Mouse (Mus musculus) thymus, adult 2 months (tissue): ENCODE measurements at regions not wholly inside any gene's neighbourhood (a gene's known extent, or its start where the extent isn't known, plus 50 kb on each side); places are given as distances from the start of the nearest gene placed in this dataset.

Experiments used
- DNase-seq: peaks from one replicate; pipeline ENCODE4 v3.0.0; 2021
- H3K27ac ChIP-seq: fragments of 200-500 bp; 2 replicates; pipeline ENCODE4 v1.5.1; 2012; ENCODE audit warnings: low read length, control low read depth; ENCODE audit not compliant: control insufficient read depth, insufficient read depth
- H3K27me3 ChIP-seq: fragments of 200-500 bp; 2 replicates; pipeline ENCODE4 v1.6.1; 2012; ENCODE audit warnings: mild to moderate bottlenecking, low read length, moderate library complexity, mixed read lengths; ENCODE audit not compliant: control insufficient read depth, insufficient read depth
- H3K36me3 ChIP-seq: fragments of 200-500 bp; 2 replicates; pipeline ENCODE4 v1.6.1; 2012; ENCODE audit warnings: mild to moderate bottlenecking, low read length, moderate library complexity; ENCODE audit not compliant: control insufficient read depth, insufficient read depth
- H3K4me1 ChIP-seq: fragments of 200-500 bp; replicated peaks from 2 replicates; pipeline ENCODE4 v1.6.1; 2012; ENCODE audit warnings: low read length; ENCODE audit not compliant: control insufficient read depth, insufficient read depth
- H3K4me3 ChIP-seq: fragments of 200-500 bp; 2 replicates; pipeline ENCODE4 v1.5.1; 2012; ENCODE audit warnings: mild to moderate bottlenecking, low read length, control low read depth, moderate library complexity; ENCODE audit not compliant: control insufficient read depth, insufficient read depth
- CTCF ChIP-seq: fragments of 200-500 bp; IDR thresholded peaks from 2 replicates; pipeline ENCODE4 v1.5.1; 2012; ENCODE audit warnings: mild to moderate bottlenecking, control low read depth, low read length, moderate library complexity, borderline replicate concordance; ENCODE audit not compliant: control insufficient read depth, poor library complexity, insufficient read depth; ENCODE audit errors: extremely low read depth
- POLR2A ChIP-seq: fragments of 200-500 bp; IDR thresholded peaks from 2 replicates; pipeline ENCODE4 v1.6.1; 2012; ENCODE audit warnings: mild to moderate bottlenecking, low read length, control low read depth, moderate library complexity; ENCODE audit not compliant: control insufficient read depth, poor library complexity, insufficient read depth; ENCODE audit errors: extremely low read depth
- WGBS: fragments of 180-500 bp; shearing (Covaris S2); methylation state at CpG from one replicate; pipeline ENCODE4 v1.1.7; 2018; 5-methylcytosine and 5-hydroxymethylcytosine counted together

DNA sequence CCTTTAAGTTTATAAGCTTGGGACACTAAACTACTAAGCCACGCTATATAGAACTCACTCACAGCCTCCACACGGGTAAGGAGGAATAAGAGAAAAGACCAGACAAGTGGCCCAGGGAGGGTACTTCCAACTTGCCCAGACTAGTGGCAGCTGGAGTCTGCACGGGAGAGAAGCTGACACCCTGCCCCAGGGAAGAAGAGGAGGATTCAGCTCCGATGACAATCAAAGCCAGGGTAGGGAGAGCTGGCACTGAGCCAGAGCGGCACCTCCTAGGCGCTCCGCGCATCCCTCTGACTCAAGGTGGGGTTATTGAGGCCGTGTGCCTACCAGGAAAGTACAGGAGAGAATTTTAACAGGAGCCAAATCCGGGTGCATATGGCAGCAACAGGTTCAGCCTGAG, 185.4 kb downstream of the Gm826 start:
- Histone ChIP-seq H3K4me1 (no peaks in the 10 kb centered on the region), H3K27me3 (no peaks in the 10 kb centered on the region), H3K36me3 (no peaks in the 10 kb centered on the region), H3K4me3 (no peak overlapping the region), H3K27ac (no peak overlapping the region)
- TF ChIP-seq CTCF = no peak
- TF ChIP-seq POLR2A = no peak
- 79% methylated on average over 10 of the region's 10 CpGs for WGBS
- DNase-seq = no peak

DNA sequence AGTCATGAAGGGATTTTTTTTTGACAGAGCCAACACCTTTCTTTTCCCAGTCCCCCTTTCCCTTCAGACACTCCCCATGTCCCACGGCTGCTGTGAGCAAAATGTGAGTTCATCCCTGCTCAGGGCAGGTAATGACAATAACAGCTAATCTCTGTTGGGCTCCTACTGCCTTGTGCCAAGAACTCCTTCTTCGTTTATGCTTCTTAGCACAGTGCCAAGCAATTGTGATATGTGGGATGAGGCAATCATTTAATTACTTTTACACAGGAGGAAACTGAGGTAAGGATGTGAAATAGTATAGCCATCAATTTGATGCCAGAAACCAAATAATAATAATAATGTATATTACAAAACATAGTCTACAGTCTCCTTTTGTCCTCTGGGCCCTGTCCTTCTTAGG, 185.9 kb downstream of the Gm826 start:
- Histone ChIP-seq H3K27me3 (no peaks in the 10 kb centered on the region), H3K4me1 (no peaks in the 10 kb centered on the region), H3K4me3 (no peak overlapping the region), H3K27ac (no peak overlapping the region), H3K36me3 (no peaks in the 10 kb centered on the region)
- WGBS = 88% methylated on average over 2 of the region's 2 CpGs
- TF ChIP-seq CTCF = no peak
- no peak for TF ChIP-seq POLR2A
- DNase-seq = no peak

DNA sequence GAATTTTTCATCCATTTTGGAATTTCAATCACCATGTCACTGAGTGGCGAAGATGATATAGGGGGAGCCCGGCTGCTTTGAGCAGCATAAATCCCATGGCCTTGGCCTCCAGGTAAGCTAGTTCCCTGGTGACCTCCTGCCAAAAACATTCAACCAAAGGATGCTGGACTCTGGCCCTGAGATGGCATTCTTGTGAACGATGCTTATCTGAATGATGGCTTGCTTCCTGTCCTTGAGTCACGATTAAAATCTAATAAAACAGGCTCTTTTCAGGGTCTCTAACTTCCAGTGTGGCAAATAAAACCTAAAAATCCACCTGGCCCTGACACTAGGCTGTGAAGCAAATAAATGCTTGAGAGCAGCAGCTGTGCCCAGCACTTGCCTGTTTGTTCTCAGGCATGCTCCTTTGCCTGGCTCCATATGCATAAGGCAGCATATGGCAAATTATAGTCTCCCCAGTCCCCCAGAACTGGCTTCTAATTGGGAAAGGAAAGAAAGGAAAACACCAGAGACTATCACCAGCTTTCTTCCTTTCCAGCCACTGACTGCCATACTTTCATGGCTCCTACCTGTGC, 193.7 kb downstream of the Gm826 start:
- no peak overlapping the region for H3K27ac ChIP-seq
- H3K36me3 ChIP-seq = no peaks in the 10 kb centered on the region
- TF ChIP-seq CTCF (no peak), POLR2A (no peak)
- no peak for DNase-seq
- H3K27me3 ChIP-seq = no peaks in the 10 kb centered on the region
- H3K4me3 ChIP-seq = no peak overlapping the region
- WGBS = 78% methylated on average over 4 of the region's 4 CpGs
- no peaks in the 10 kb centered on the region for H3K4me1 ChIP-seq

DNA sequence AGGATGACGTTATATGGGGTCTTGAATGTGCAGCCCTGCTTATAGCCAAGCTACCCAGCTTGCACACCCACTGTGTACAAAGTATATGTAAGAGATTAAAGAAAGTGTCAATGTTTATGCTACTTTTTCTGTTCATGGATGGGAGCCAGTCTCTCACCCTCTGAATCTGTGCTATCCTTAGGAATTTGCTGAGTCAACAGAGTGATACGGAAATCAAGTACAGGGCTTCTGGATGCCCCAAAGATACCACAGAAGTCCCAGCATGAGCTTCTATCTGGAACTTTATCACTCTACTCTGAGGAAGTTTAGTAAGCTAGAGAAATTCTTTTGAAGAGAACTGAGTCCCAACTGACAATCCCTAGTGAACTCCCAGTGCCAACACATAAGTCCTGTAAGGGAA, 195.9 kb downstream of the Gm826 start:
- H3K4me3 ChIP-seq = no peak overlapping the region
- no peaks in the 10 kb centered on the region for H3K4me1 ChIP-seq
- WGBS = 92% methylated on average over 2 of the region's 2 CpGs
- H3K36me3 ChIP-seq = no peaks in the 10 kb centered on the region
- H3K27me3 ChIP-seq = no peaks in the 10 kb centered on the region
- DNase-seq = no peak
- no peak overlapping the region for H3K27ac ChIP-seq
- no peak for TF ChIP-seq POLR2A
- TF ChIP-seq CTCF = no peak

DNA sequence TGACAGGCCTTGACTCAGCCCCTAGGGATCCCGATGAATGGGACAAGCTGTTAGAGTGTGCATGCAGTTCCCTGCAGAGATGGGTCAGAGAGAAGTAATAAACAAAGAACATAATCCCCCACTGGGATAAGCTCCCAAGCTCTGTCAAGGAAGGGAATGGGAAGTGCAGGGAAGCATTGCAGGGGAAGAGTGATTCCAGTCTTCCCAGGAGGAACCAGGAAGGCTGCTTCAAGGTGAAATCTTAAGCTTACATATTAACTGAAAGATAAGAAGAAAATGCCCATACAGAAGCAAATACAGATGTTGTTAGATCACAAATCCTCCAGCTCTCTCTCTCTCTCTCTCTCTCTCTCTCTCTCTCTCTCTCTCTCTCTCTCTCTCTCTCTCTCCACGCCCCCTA, 202.2 kb downstream of the Gm826 start:
- Histone ChIP-seq H3K4me3 (no peak overlapping the region), H3K27me3 (no peaks in the 10 kb centered on the region), H3K36me3 (no peaks in the 10 kb centered on the region), H3K4me1 (no peaks in the 10 kb centered on the region), H3K27ac (no peak overlapping the region)
- no peak for TF ChIP-seq CTCF
- no peak for TF ChIP-seq POLR2A
- no peak for DNase-seq
- WGBS = 74% methylated on average over 2 of the region's 2 CpGs

DNA sequence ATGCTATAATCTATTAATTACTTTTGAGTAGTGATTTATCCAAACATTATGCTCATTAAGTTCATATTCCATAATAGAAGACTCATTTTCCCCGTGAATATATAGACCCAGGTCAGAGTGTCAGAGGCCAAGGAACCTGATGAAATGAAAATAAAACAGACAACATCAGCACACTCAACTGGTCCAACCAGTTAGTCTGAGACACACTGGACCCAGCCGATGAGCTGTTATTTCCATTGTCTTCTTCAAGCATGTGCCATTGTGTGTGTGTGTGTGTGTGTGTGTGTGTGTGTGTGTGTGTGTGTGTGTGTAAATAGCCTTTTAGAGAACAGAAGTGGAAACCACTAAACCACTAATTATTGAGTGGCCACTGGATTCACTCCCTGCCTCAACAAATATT, 202.6 kb downstream of the Gm826 start:
- 83% methylated on average over 2 of the region's 2 CpGs for WGBS
- no peaks in the 10 kb centered on the region for H3K36me3 ChIP-seq
- no peak for DNase-seq
- no peaks in the 10 kb centered on the region for H3K4me1 ChIP-seq
- H3K27me3 ChIP-seq = no peaks in the 10 kb centered on the region
- H3K27ac ChIP-seq = no peak overlapping the region
- TF ChIP-seq POLR2A (no peak), CTCF (no peak)
- no peak overlapping the region for H3K4me3 ChIP-seq

DNA sequence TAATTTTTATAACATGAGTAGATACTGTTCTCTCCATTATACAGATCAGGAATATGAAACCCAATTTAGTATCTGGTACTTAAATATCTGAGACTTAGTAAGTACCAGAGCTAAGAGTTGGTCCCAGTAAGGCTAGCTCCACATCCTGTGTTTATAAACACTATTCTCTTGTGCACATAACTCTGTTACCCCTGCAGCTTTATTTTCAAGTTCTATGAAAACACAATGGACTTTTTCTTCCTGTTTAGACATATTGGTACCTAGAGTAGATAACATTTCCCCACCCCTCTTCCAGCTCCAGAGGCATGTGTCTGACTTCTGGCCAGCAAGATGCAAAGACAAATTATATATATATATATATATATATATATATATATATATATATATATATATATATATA, 216.8 kb downstream of the Gm826 start:
- no peak overlapping the region for H3K4me3 ChIP-seq
- TF ChIP-seq POLR2A (no peak), CTCF (no peak)
- no peaks in the 10 kb centered on the region for H3K36me3 ChIP-seq
- no peak overlapping the region for H3K27ac ChIP-seq
- H3K27me3 ChIP-seq = no peaks in the 10 kb centered on the region
- DNase-seq = no peak
- H3K4me1 ChIP-seq = no peaks in the 10 kb centered on the region
